Mouse (Mus musculus) embryo, embryonic 10 days (tissue): ENCODE data around the gene Lman2.
A peak's percentile ranks its signal among the peaks of the same experiment; 100 is the strongest.

Experiments
- DNase-seq: peaks from one replicate; pipeline ENCODE4 v3.0.0-alpha.2; 2015; ENCODE audit warnings: low spot score

The Lman2 gene

GRCm38 (mm10) chr13:55327169-55327568 lies 35.4 kb downstream of the Lman2 start:
- no peak for DNase-seq

DNA sequence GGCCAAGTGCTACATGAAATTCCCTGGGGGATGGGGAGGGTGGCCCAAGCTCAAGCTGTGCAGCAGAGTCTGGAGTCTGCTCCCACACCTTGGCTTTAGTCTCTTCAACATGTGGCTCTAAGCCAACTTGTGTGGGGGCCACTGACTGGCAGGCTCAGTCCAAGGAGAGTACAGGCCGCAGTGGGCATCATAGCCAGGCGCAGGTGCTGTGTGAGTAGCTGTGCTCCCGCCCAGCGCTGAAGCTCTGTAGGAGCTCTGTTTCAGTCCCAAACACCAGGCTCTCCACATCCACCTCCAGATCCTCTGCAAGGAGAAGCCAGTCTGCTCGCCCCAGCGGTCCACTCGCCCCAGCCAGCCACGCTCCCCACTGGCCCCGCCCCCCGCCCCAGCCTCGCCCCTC lies 37.0 kb downstream of the Lman2 start:
- DNase-seq: no peak

DNA sequence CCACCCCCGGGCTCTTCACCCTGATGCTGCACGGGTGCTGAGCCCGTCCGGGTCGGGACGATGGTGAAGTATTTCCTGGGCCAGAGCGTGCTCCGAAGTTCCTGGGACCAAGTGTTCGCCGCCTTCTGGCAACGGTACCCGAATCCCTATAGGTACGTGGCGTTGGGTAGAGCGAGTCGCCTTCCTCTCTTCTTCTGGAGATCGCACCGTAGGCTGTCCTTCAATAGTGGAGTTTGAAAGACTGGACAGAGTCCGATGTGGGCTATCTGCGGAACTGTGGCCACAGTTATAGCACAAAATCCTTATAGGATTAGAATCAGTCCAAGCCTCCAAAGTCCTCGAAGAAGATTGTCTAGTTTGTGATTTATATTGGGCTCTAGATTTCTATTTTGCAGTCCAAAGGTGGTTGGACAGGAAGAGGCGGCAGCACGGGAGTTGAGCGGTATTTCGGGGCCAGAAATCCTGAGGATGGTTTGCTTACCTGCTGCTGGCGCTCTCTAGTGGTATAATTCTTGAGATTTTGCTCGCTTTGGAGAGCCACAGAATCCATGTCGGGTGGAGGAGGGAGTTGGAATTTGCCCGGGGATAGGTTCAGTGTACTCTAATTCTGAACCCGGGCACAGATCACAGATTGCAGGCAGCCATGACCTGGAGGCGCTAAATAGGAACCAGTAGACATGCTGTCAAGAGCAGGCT lies 40.3 kb downstream of the Lman2 start:
- DNase-seq: peak; percentile 77

- DNase-seq: peak; percentile 95
These were observed 41.0 kb downstream of the Lman2 start, which contains the start of gene Rab24 for GRCm38 (mm10) chr13:55321434-55322129. Gene Rab24 (minus strand): TSS chr13:55321946.

- DNase-seq: no peak
These were observed 42.6 kb downstream of the Lman2 start, which contains the start of gene Prelid1 for GRCm38 (mm10) chr13:55319931-55320533. Gene Prelid1 (plus strand): TSS chr13:55320500.

GRCm38 (mm10) chr13:55318351-55318750 lies 44.2 kb downstream of the Lman2 start:
- DNase-seq: no peak

DNA sequence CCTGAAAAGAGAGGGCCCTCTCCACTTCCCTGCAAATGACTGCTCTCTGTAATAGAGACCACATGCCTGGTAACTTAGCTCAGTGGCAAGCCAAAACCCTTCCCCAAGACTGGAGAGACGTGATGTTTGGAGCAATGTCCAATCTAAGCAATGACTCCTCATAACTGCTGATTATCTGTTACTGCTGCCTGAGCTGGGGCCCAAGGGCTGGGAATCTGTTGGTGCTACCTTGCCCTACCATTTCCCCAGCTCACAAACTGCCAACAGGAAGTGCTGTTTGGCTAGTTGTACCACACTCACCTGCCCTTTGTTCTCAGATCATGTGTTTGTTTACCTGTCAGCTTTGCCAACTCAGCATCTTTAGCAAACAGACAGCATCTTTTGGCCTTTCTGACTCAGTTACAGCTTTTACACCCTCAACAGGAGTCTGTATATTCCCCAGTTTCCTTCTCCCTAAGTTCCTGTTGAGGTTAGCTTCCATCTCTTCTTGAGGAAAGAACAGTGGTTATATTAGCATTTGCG lies 47.6 kb downstream of the Lman2 start:
- no peak for DNase-seq

DNA sequence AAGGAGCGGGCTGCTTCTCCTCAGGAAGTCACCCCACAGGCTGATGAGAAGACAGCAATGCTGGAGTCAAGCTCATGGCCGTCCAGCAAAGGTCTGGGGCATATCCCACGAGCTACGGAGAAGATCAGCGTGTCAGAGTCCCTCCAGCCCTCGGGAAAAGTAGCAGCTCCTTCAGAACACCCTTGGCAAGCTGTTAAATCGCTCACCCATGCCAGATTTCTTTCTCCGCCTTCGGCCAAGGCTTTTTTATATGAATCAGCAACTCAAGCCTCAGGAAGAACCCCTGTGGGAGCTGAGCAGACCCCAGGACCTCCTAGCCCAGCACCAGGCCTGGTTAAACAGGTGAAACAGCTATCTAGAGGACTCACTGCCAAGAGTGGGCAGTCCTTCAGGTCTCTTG lies 49.5 kb downstream of the Lman2 start:
- no peak for DNase-seq

GRCm38 (mm10) chr13:55312028-55312630 lies 50.5 kb downstream of the Lman2 start:
- DNase-seq: no peak

GRCm38 (mm10) chr13:55300913-55301312 lies 61.7 kb downstream of the Lman2 start:
- no peak for DNase-seq

GRCm38 (mm10) chr13:55296760-55297159 lies 65.8 kb downstream of the Lman2 start:
- DNase-seq: no peak
